14 mouse cellular contexts compared by ENCODE assay signal in genomic region chr8:104606329-104606728, GRCm38 (mm10). TPM values are rescaled to one million over a fixed set of nuclear protein-coding genes. Genes with fewer than 3 reads are reported as not detected.
DNase-seq lines count a peak whose midpoint lies in the region; ATAC-seq and TF ChIP-seq lines count a peak whose summit lies in the region.
"Had no signal": no experiment of that assay in that cellular context is flagged by ENCODE, and none has a peak within 500 bp of the region (broad histone marks: within the 10 kb centered on the region; RNA-seq: fewer than 3 reads in every experiment).

No protein-coding gene starts in this region.

- H3K27ac ChIP-seq in kidney, embryonic 15.5 days, result peak overlapping the region; percentile 77
- H3K27ac ChIP-seq in CH12.LX (ENCODE audit: insufficient read depth, low read depth), result no peak overlapping the region
- H3K27ac ChIP-seq: forebrain, embryonic 12.5 days; macrophage had no signal

- no peak overlapping the region for H3K9ac ChIP-seq in kidney, embryonic 15.5 days
- H3K9ac ChIP-seq in CH12.LX (ENCODE audit: insufficient read depth, low read depth), result no peak overlapping the region
- H3K9ac ChIP-seq: forebrain, embryonic 12.5 days had no signal

- in situ Hi-C loops in CH12.LX (cut with MboI; ENCODE audit: low pct_ligation_motif_present, low pct_unique_long_range_greater_than_20kb, low sequenced_read_pairs) (loop anchor here (5.0 to 10.0 kb wide), 2 partner anchors 36 to 138 kb away; partner anchors contain the start of gene Ciao2b), Patski (cut with MboI; ENCODE audit: low pct_unique_long_range_greater_than_20kb) (no loop called here)

- dilution Hi-C loops in CH12.LX (cut with MboI; ENCODE audit: extremely low pct_ligation_motif_present, extremely low pct_unique_long_range_greater_than_20kb, low sequenced_read_pairs), result no loop called here

- TF ChIP-seq RAD21 in CH12.LX (IDR thresholded peaks at IDR 0.05; ENCODE audit: low read depth, low read length), result no peak

- no peaks in the 10 kb centered on the region for H3K27me3 ChIP-seq in kidney, embryonic 15.5 days
- no peaks in the 10 kb centered on the region for H3K27me3 ChIP-seq in CH12.LX (replicated peaks)
- H3K27me3 ChIP-seq in Patski, result no peaks in the 10 kb centered on the region

- no peaks in the 10 kb centered on the region for H3K36me3 ChIP-seq in kidney, embryonic 15.5 days
- no peaks in the 10 kb centered on the region for H3K36me3 ChIP-seq in CH12.LX (replicated peaks in 1 of 2; ENCODE audit: control insufficient read depth in 1 of 2, insufficient read depth in 1 of 2, low read length in 1 of 2)
- H3K36me3 ChIP-seq: forebrain, embryonic 12.5 days had no signal

- TF ChIP-seq EP300 in CH12.LX (IDR thresholded peaks at IDR 0.05; ENCODE audit: low read length), result peak; percentile 66

- intact Hi-C loops in heart, postnatal 10 days (cut with DNase I), result no loop called here

- ATAC-seq in kidney, embryonic 15.5 days (replicated peaks; ENCODE audit: low FRiP score), result peak; percentile 67
- ATAC-seq in Patski, result peak; percentile 31
- no peak for ATAC-seq in megakaryocyte progenitor cell, adult 5-6 weeks (replicated peaks; ENCODE audit: poor library complexity)

- WGBS in kidney, embryonic 15.5 days, result 9% methylated on average over 6 of the region's 6 CpGs

- H3K9me3 ChIP-seq in kidney, embryonic 15.5 days (replicated peaks), result no peaks in the 10 kb centered on the region
- H3K9me3 ChIP-seq in CH12.LX (replicated peaks; ENCODE audit: low read length), result no peaks in the 10 kb centered on the region
- H3K9me3 ChIP-seq: forebrain, embryonic 12.5 days had no signal

- POLR2A ChIA-PET in Patski (lab: Charles Lee), result interaction anchor here (0.5 to 1.9 kb wide), 2 partner anchors 17 to 99 kb away, joined by 3 to 10 read pairs; partner anchors contain the start of gene Cdh16

- no peak for TF ChIP-seq POLR2A in CH12.LX (IDR thresholded peaks at IDR 0.05; ENCODE audit: low read depth, low read length)

- CTCF ChIA-PET in Patski (lab: Charles Lee), result interaction anchor here (1.4 to 3.5 kb wide), 2 partner anchors 18 to 38 kb away, joined by 3 to 15 read pairs; partner anchors contain the start of gene Cdh16

- H3K4me3 ChIP-seq in kidney, embryonic 15.5 days (replicated peaks), result no peak overlapping the region
- H3K4me3 ChIP-seq in CH12.LX (replicated peaks in 1 of 3; ENCODE audit: low read depth in 2 of 3, low read length in 2 of 3, poor library complexity in 1 of 3), result no peak overlapping the region
- H3K4me3 ChIP-seq: forebrain, embryonic 12.5 days had no signal

- H3K4me2 ChIP-seq in kidney, embryonic 15.5 days, result no peak overlapping the region
- H3K4me2 ChIP-seq in CH12.LX (ENCODE audit: insufficient read depth, low read depth, poor library complexity, severe bottlenecking), result peak overlapping the region; percentile 25; the same call in 1 of the 2 replicates
- H3K4me2 ChIP-seq: forebrain, embryonic 12.5 days had no signal

- no peaks in the 10 kb centered on the region for H3K79me2 ChIP-seq in CH12.LX (replicated peaks; ENCODE audit: control insufficient read depth, extremely low read depth, insufficient read depth, poor library complexity, severe bottlenecking)

- DNase-seq in kidney, adult 18-20 months, result no peak
- peak; percentile 69 for DNase-seq in CH12.LX (ENCODE audit: extremely low read depth)
- no peak for DNase-seq in Patski (ENCODE audit: low read depth, low spot score)
- DNase-seq in heart, postnatal 10 days, result peak; percentile 80 to 81
- no peak for DNase-seq in layer of hippocampus, adult 9-10 months (ENCODE audit: low spot score)
- DNase-seq: adrenal gland, postnatal 25 days; layer of hippocampus, adult 9-11 months; liver had no signal

- TF ChIP-seq CTCF in CH12.LX (conservative IDR thresholded peaks at IDR 0.05 in 1 of 2, IDR thresholded peaks at IDR 0.05 in 1 of 2; ENCODE audit: low read depth in 2 of 2, low read length in 2 of 2), result no peak
- no peak for TF ChIP-seq CTCF in Patski (IDR thresholded peaks at IDR 0.05)

- peaks cover 31% of the 10 kb centered on the region for H3K4me1 ChIP-seq in kidney, embryonic 15.5 days
- H3K4me1 ChIP-seq in CH12.LX (ENCODE audit: control insufficient read depth in 1 of 2, insufficient read depth in 2 of 2), result peaks cover 4 to 35% of the 10 kb centered on the region in 2 experiments

TF ChIP-seq in CH12.LX, 34 proteins besides CTCF, POLR2A, EP300 and RAD21:
- TF ChIP-seq RCOR1 (conservative IDR thresholded peaks at IDR 0.05; ENCODE audit: low read depth, low read length), result no peak
- no peak for TF ChIP-seq SIN3A (IDR thresholded peaks at IDR 0.05; ENCODE audit: low read length)
- TF ChIP-seq JUND (conservative IDR thresholded peaks at IDR 0.05; ENCODE audit: low read depth, low read length), result peak; percentile 72
- no peak for TF ChIP-seq ELF1 (IDR thresholded peaks at IDR 0.05; ENCODE audit: low read depth, low read length)
- 0 out of 2 replicates have a peak, but pooled peaks have one; percentile 15 for TF ChIP-seq HCFC1 (IDR thresholded peaks at IDR 0.05; ENCODE audit: low read depth, low read length)
- peak; percentile 46; the same call in 1 of the 2 replicates for TF ChIP-seq IRF4 (IDR thresholded peaks at IDR 0.05; ENCODE audit: low read depth, low read length)
- TF ChIP-seq CHD2 (IDR thresholded peaks at IDR 0.05; ENCODE audit: low read length), result peak; percentile 71
- TF ChIP-seq KAT2A (IDR thresholded peaks at IDR 0.05; ENCODE audit: insufficient replicate concordance, low read length), result no peak
- no peak for TF ChIP-seq ZNF384 (IDR thresholded peaks at IDR 0.05; ENCODE audit: low read depth, low read length)
- 0 out of 2 replicates have a peak, but pooled peaks have one; percentile 20 for TF ChIP-seq NRF1 (IDR thresholded peaks at IDR 0.05; ENCODE audit: low read depth, low read length)
- peak; percentile 84 for TF ChIP-seq ETS1 (conservative IDR thresholded peaks at IDR 0.05; ENCODE audit: low read depth, low read length)
- 0 out of 2 replicates have a peak, but pooled peaks have one; percentile 17 for TF ChIP-seq MAX (IDR thresholded peaks at IDR 0.05; ENCODE audit: low read length)
- no peak for TF ChIP-seq MYC (IDR thresholded peaks at IDR 0.05; ENCODE audit: low read depth, low read length)
- TF ChIP-seq MEF2A (IDR thresholded peaks at IDR 0.05; ENCODE audit: borderline replicate concordance, low read depth, low read length), result peak; percentile 88
- TF ChIP-seq JUN (IDR thresholded peaks at IDR 0.05; ENCODE audit: insufficient read depth, low read depth, low read length), result peak; percentile 89
- peak; percentile 24; the same call in 1 of the 2 replicates for TF ChIP-seq TCF12 (IDR thresholded peaks at IDR 0.05; ENCODE audit: low read depth, low read length)

RNA-seq across cellular contexts. Expression of gene Pdp2, which starts 15.1 kb away (rescaled TPM):
- polyA plus RNA-seq in kidney, embryonic 15.5 days (2015; fragmentation: Nextera tagmentation; extraction: Ambion mirVana), result 17.8 and 18.7 TPM in 2 replicates
- 8.7 and 11.9 TPM in 2 replicates for total RNA-seq in CH12.LX (2012; rRNA removed)
- 6.9 and 7.6 TPM in 2 replicates for total RNA-seq in CH12.LX (2014; rRNA removed)
- 8.3 and 9.6 TPM in 2 replicates for polyA plus RNA-seq in CH12.LX (2012; ENCODE audit: insufficient read length, low read depth)
- polyA plus RNA-seq in Patski (2021), result 3.5 TPM
- 10 to 100 TPM in 1 of 2 experiments, 1 to 10 TPM in 1; 7.2 to 10.6 TPM for total RNA-seq in heart, postnatal 10 days (2021)
- total RNA-seq in megakaryocyte progenitor cell, adult 5-6 weeks (2015), result 8.8 and 9.3 TPM in 2 replicates
- 7.2 and 9.2 TPM in 2 replicates for total RNA-seq in megakaryocyte progenitor cell, adult 5-6 weeks (2017)

RNA-seq across cellular contexts. Expression of gene Cdh16, which starts 17.9 kb away (rescaled TPM):
- polyA plus RNA-seq in kidney, embryonic 15.5 days (2015; fragmentation: Nextera tagmentation; extraction: Ambion mirVana), result 238 and 241 TPM in 2 replicates
- total RNA-seq in CH12.LX (2012; rRNA removed) (not detected in 2 replicates), CH12.LX (2014; rRNA removed) (not detected in 2 replicates)
- polyA plus RNA-seq in CH12.LX (2012; ENCODE audit: insufficient read length, low read depth) (not detected in 2 replicates), Patski (2021) (738 TPM)
- total RNA-seq in heart, postnatal 10 days (2021), result 1 to 10 TPM; 3.2 to 3.6 TPM
- not detected in 2 replicates for total RNA-seq in megakaryocyte progenitor cell, adult 5-6 weeks (2015)
- not detected in 2 replicates for total RNA-seq in megakaryocyte progenitor cell, adult 5-6 weeks (2017)
- total RNA-seq: adrenal gland, postnatal 25 days had no signal
- polyA plus RNA-seq: cortical plate, adult 2 months; forebrain, embryonic 12.5 days; macrophage; testis, adult 2 months had no signal

RNA-seq across cellular contexts. Expression of gene Rrad, which starts 24.8 kb away (rescaled TPM):
- 11.8 and 15.7 TPM in 2 replicates for polyA plus RNA-seq in kidney, embryonic 15.5 days (2015; fragmentation: Nextera tagmentation; extraction: Ambion mirVana)
- 30.9 and 31.1 TPM in 2 replicates for total RNA-seq in CH12.LX (2012; rRNA removed)
- 29.4 and 31.7 TPM in 2 replicates for total RNA-seq in CH12.LX (2014; rRNA removed)
- polyA plus RNA-seq in CH12.LX (2012; ENCODE audit: insufficient read length, low read depth), result 32.3 and 33.6 TPM in 2 replicates
- polyA plus RNA-seq in Patski (2021), result 56.1 TPM
- 100 to 1,000 TPM; 221 to 337 TPM for total RNA-seq in heart, postnatal 10 days (2021)
- total RNA-seq in megakaryocyte progenitor cell, adult 5-6 weeks (2015), result 0.76 and 1.2 TPM in 2 replicates
- 1.5 and 1.9 TPM in 2 replicates for total RNA-seq in megakaryocyte progenitor cell, adult 5-6 weeks (2017)

RNA-seq across cellular contexts. Expression of gene Ciao2b, which starts 35.4 kb away (rescaled TPM):
- polyA plus RNA-seq in kidney, embryonic 15.5 days (2015; fragmentation: Nextera tagmentation; extraction: Ambion mirVana), result 104 and 110 TPM in 2 replicates
- 76.4 and 81.1 TPM in 2 replicates for total RNA-seq in CH12.LX (2012; rRNA removed)
- total RNA-seq in CH12.LX (2014; rRNA removed), result 72.2 and 74.4 TPM in 2 replicates
- 75.8 and 76.4 TPM in 2 replicates for polyA plus RNA-seq in CH12.LX (2012; ENCODE audit: insufficient read length, low read depth)
- 117 TPM for polyA plus RNA-seq in Patski (2021)
- total RNA-seq in heart, postnatal 10 days (2021), result 10 to 100 TPM; 65.1 to 71.7 TPM
- 12.0 and 15.7 TPM in 2 replicates for total RNA-seq in megakaryocyte progenitor cell, adult 5-6 weeks (2015)
- total RNA-seq in megakaryocyte progenitor cell, adult 5-6 weeks (2017), result 20.7 and 22.1 TPM in 2 replicates

Comparison
In these comparisons a context has a peak if more than half of its experiments do, and no peak if none do; other contexts are left out.
1. DNase-seq: peak in CH12.LX (single experiment) and heart, postnatal 10 days (2 of 2); none in kidney, adult 18-20 months (single experiment), Patski (single experiment) and layer of hippocampus, adult 9-10 months (single experiment).
2. RNA of gene Rrad, which starts 24.8 kb away (total RNA-seq): 221 to 337 TPM in heart, postnatal 10 days and 29.4 to 31.7 TPM in CH12.LX; 0.76 to 1.9 TPM in megakaryocyte progenitor cell, adult 5-6 weeks; every median in the first group is over 10 times any median in the second.